Mouse (Mus musculus) limb, embryonic 11.5 days (tissue): ENCODE results near the gene Syt2. TPM values are rescaled to one million over a fixed set of nuclear protein-coding genes. Genes with fewer than 3 reads are reported as not detected.

Source experiments
- ATAC-seq: fragments of 200-750 bp; cut with Nextera tagmentation; 2 replicates; pipeline ENCODE4 v1.8.0; 2017; ENCODE audit warnings: low read depth; ENCODE audit not compliant: insufficient number of reproducible peaks, low FRiP score, low TSS enrichment
- DNase-seq: peaks from one replicate; pipeline ENCODE4 v3.0.0-alpha.2; 2015; ENCODE audit warnings: low spot score
- H3K27ac ChIP-seq: fragments of 300-500 bp; sonication (generic); replicated peaks from 2 replicates; pipeline ENCODE4 v1.5.1; 2014; ENCODE audit warnings: low read depth, mild to moderate bottlenecking, low read length
- H3K27me3 ChIP-seq: fragments of 300-500 bp; sonication (generic); 2 replicates; pipeline ENCODE4 v1.6.1; 2014; ENCODE audit warnings: mild to moderate bottlenecking, low read length, mixed read lengths; ENCODE audit not compliant: control insufficient read depth, insufficient read depth
- H3K36me3 ChIP-seq: fragments of 300-500 bp; sonication (generic); 2 replicates; pipeline ENCODE4 v1.6.1; 2014; ENCODE audit warnings: mild to moderate bottlenecking, low read length, moderate library complexity, mixed read lengths; ENCODE audit not compliant: control insufficient read depth, insufficient read depth
- H3K4me1 ChIP-seq: fragments of 300-500 bp; sonication (generic); 2 replicates; pipeline ENCODE4 v1.6.1; 2014; ENCODE audit warnings: low read length, mixed read lengths; ENCODE audit not compliant: control insufficient read depth, insufficient read depth
- H3K4me2 ChIP-seq: fragments of 300-500 bp; sonication (generic); 2 replicates; pipeline ENCODE4 v1.6.1; 2014; ENCODE audit warnings: low read depth, mild to moderate bottlenecking, moderate library complexity; ENCODE audit not compliant: severe bottlenecking
- H3K4me3 ChIP-seq: fragments of 300-500 bp; sonication (generic); 2 replicates; pipeline ENCODE4 v1.5.1; 2014; ENCODE audit warnings: low read depth, low read length
- H3K9ac ChIP-seq: fragments of 300-500 bp; sonication (generic); 2 replicates; pipeline ENCODE4 v1.6.1; 2014; ENCODE audit warnings: mild to moderate bottlenecking, low read length
- H3K9me3 ChIP-seq: fragments of 300-500 bp; sonication (generic); 2 replicates; pipeline ENCODE4 v1.6.1; 2016; ENCODE audit warnings: low read length; ENCODE audit not compliant: control insufficient read depth
- WGBS: fragments of 180-500 bp; shearing (Covaris S2); extraction: QIAGEN DNeasy Blood & Tissue Kit; methylation state at CpG from one replicate; pipeline ENCODE4 v1.1.7; 2014; 5-methylcytosine and 5-hydroxymethylcytosine counted together
- polyA plus RNA-seq: library from polyadenylated mRNA; unstranded; fragments of >200 nt; fragmentation: Nextera tagmentation; extraction: Ambion mirVana; gene quantifications from 2 replicates; pipeline ENCODE4 v1.2.1, GENCODE M21; 2014

Syt2 gene
- polyA plus RNA-seq, 1 experiment from 2014 or later, result 0.28 TPM

GRCm38 (mm10) chr1:134791456-134791855 lies 145.0 kb downstream of the Syt2 start:
- no peak overlapping the region for H3K9ac ChIP-seq
- no peaks in the 10 kb centered on the region for H3K27me3 ChIP-seq
- no peak for DNase-seq
- no peak for ATAC-seq
- H3K4me3 ChIP-seq, result no peak overlapping the region
- no peak overlapping the region for H3K27ac ChIP-seq
- no peaks in the 10 kb centered on the region for H3K4me1 ChIP-seq
- no peaks in the 10 kb centered on the region for H3K9me3 ChIP-seq
- no peak overlapping the region for H3K4me2 ChIP-seq
- H3K36me3 ChIP-seq, result no peaks in the 10 kb centered on the region

GRCm38 (mm10) chr1:134796076-134796475 lies 149.6 kb downstream of the Syt2 start:
- Histone ChIP-seq H3K4me3 (no peak overlapping the region), H3K4me1 (no peaks in the 10 kb centered on the region), H3K9me3 (no peaks in the 10 kb centered on the region), H3K27me3 (no peaks in the 10 kb centered on the region), H3K36me3 (no peaks in the 10 kb centered on the region), H3K9ac (no peak overlapping the region), H3K27ac (no peak overlapping the region), H3K4me2 (no peak overlapping the region)
- no peak for ATAC-seq
- 81% methylated on average over 1 of the region's 1 CpGs for WGBS
- DNase-seq, result no peak

- ATAC-seq (no peak), DNase-seq (no peak)
- no peak overlapping the region for H3K4me2 ChIP-seq
- WGBS, result 85% methylated on average over 3 of the region's 3 CpGs
- H3K4me3 ChIP-seq, result no peak overlapping the region
- H3K36me3 ChIP-seq, result no peaks in the 10 kb centered on the region
- H3K27ac ChIP-seq, result no peak overlapping the region
- H3K27me3 ChIP-seq, result no peaks in the 10 kb centered on the region
- no peak overlapping the region for H3K9ac ChIP-seq
- no peaks in the 10 kb centered on the region for H3K4me1 ChIP-seq
- no peaks in the 10 kb centered on the region for H3K9me3 ChIP-seq
Observed at GRCm38 (mm10) chr1:134796536-134796935, 150.1 kb downstream of the Syt2 start.

- DNase-seq (no peak), ATAC-seq (no peak)
- Histone ChIP-seq H3K36me3 (no peaks in the 10 kb centered on the region), H3K9me3 (no peaks in the 10 kb centered on the region), H3K27me3 (no peaks in the 10 kb centered on the region), H3K4me1 (peaks cover 7% of the 10 kb centered on the region), H3K4me3 (no peak overlapping the region), H3K9ac (no peak overlapping the region), H3K27ac (no peak overlapping the region), H3K4me2 (no peak overlapping the region)
- 96% methylated on average over 7 of the region's 7 CpGs for WGBS
Observed at GRCm38 (mm10) chr1:134801758-134802157, 155.3 kb downstream of the Syt2 start.

- DNase-seq (no peak), ATAC-seq (no peak)
- 76% methylated on average over 16 of the region's 16 CpGs for WGBS
- no peak overlapping the region for H3K4me3 ChIP-seq
- H3K4me2 ChIP-seq, result no peak overlapping the region
- no peaks in the 10 kb centered on the region for H3K27me3 ChIP-seq
- H3K9ac ChIP-seq, result no peak overlapping the region
- H3K27ac ChIP-seq, result 0 out of 2 replicates have a peak overlapping the region, but pooled peaks have one; percentile 36
- H3K4me1 ChIP-seq, result peaks cover 7% of the 10 kb centered on the region
- H3K36me3 ChIP-seq, result no peaks in the 10 kb centered on the region
- no peaks in the 10 kb centered on the region for H3K9me3 ChIP-seq
Observed at GRCm38 (mm10) chr1:134803286-134804117, 157.0 kb downstream of the Syt2 start.

- H3K4me1 ChIP-seq, result peaks cover 7% of the 10 kb centered on the region
- DNase-seq, result no peak
- H3K4me2 ChIP-seq, result no peak overlapping the region
- H3K36me3 ChIP-seq, result no peaks in the 10 kb centered on the region
- no peak overlapping the region for H3K9ac ChIP-seq
- 57% methylated on average over 5 of the region's 5 CpGs for WGBS
- H3K4me3 ChIP-seq, result no peak overlapping the region
- no peak for ATAC-seq
- no peak overlapping the region for H3K27ac ChIP-seq
- no peaks in the 10 kb centered on the region for H3K27me3 ChIP-seq
- H3K9me3 ChIP-seq, result no peaks in the 10 kb centered on the region
Observed at GRCm38 (mm10) chr1:134804373-134804772, 157.9 kb downstream of the Syt2 start.

GRCm38 (mm10) chr1:134805471-134805870 lies 159.0 kb downstream of the Syt2 start:
- H3K4me2 ChIP-seq, result no peak overlapping the region
- WGBS, result 93% methylated on average over 9 of the region's 9 CpGs
- no peak for DNase-seq
- no peak overlapping the region for H3K9ac ChIP-seq
- no peak overlapping the region for H3K27ac ChIP-seq
- H3K9me3 ChIP-seq, result no peaks in the 10 kb centered on the region
- peaks cover 7% of the 10 kb centered on the region for H3K4me1 ChIP-seq
- no peak for ATAC-seq
- H3K4me3 ChIP-seq, result no peak overlapping the region
- no peaks in the 10 kb centered on the region for H3K36me3 ChIP-seq
- H3K27me3 ChIP-seq, result no peaks in the 10 kb centered on the region
